Mouse (Mus musculus): ENCODE measurements around the gene Sap30bp. TPM values are rescaled to one million over a fixed set of nuclear protein-coding genes. Genes with fewer than 3 reads are reported as not detected.
A peak's percentile ranks its signal among the peaks of the same experiment; 100 is the strongest.

The Sap30bp gene
- polyA plus RNA-seq, 1 experiment, result 14.4 TPM

- Histone ChIP-seq H3K4me3 (replicated peaks) (peak overlapping the region; percentile 78), H3K27me3 (replicated peaks) (peaks cover 2% of the 10 kb centered on the region), H3K4me1 (peaks cover 73% of the 10 kb centered on the region), H3K36me3 (replicated peaks; ENCODE audit: low read length) (peaks cover 74% of the 10 kb centered on the region), H3K9me3 (no peaks in the 10 kb centered on the region)
- no peak for TF ChIP-seq FLI1 (IDR thresholded peaks at IDR 0.05; ENCODE audit: low read length)
- no peak for TF ChIP-seq GATA1 (IDR thresholded peaks at IDR 0.05; ENCODE audit: borderline replicate concordance, low read length)
These were observed 34.2 kb upstream of the Sap30bp start for GRCm38 (mm10) chr11:115898886-115899285.

GRCm38 (mm10) chr11:115899486-115900266 lies 33.4 kb upstream of the Sap30bp start, which contains the start of gene Smim5:
Smim5 (plus strand) TSS chr11:115899966.
- Histone ChIP-seq H3K36me3 (replicated peaks; ENCODE audit: low read length) (peaks cover 74% of the 10 kb centered on the region), H3K27me3 (replicated peaks) (peaks cover 2% of the 10 kb centered on the region), H3K4me3 (replicated peaks) (peak within 1 kb of the TSS; percentile 93), H3K4me1 (peaks cover 81% of the 10 kb centered on the region), H3K9me3 (no peaks in the 10 kb centered on the region)
- TF ChIP-seq FLI1 (IDR thresholded peaks at IDR 0.05; ENCODE audit: low read length), result no peak
- TF ChIP-seq GATA1 (IDR thresholded peaks at IDR 0.05; ENCODE audit: borderline replicate concordance, low read length), result no peak

GRCm38 (mm10) chr11:115900561-115901337 lies 32.3 kb upstream of the Sap30bp start:
- no peaks in the 10 kb centered on the region for H3K27me3 ChIP-seq (replicated peaks)
- peaks cover 74% of the 10 kb centered on the region for H3K36me3 ChIP-seq (replicated peaks; ENCODE audit: low read length)
- peak overlapping the region; percentile 93 for H3K4me3 ChIP-seq (replicated peaks)
- H3K9me3 ChIP-seq, result no peaks in the 10 kb centered on the region
- H3K4me1 ChIP-seq, result peaks cover 82% of the 10 kb centered on the region
- TF ChIP-seq GATA1 (IDR thresholded peaks at IDR 0.05; ENCODE audit: borderline replicate concordance, low read length) (no peak), FLI1 (IDR thresholded peaks at IDR 0.05; ENCODE audit: low read length) (no peak)

DNA sequence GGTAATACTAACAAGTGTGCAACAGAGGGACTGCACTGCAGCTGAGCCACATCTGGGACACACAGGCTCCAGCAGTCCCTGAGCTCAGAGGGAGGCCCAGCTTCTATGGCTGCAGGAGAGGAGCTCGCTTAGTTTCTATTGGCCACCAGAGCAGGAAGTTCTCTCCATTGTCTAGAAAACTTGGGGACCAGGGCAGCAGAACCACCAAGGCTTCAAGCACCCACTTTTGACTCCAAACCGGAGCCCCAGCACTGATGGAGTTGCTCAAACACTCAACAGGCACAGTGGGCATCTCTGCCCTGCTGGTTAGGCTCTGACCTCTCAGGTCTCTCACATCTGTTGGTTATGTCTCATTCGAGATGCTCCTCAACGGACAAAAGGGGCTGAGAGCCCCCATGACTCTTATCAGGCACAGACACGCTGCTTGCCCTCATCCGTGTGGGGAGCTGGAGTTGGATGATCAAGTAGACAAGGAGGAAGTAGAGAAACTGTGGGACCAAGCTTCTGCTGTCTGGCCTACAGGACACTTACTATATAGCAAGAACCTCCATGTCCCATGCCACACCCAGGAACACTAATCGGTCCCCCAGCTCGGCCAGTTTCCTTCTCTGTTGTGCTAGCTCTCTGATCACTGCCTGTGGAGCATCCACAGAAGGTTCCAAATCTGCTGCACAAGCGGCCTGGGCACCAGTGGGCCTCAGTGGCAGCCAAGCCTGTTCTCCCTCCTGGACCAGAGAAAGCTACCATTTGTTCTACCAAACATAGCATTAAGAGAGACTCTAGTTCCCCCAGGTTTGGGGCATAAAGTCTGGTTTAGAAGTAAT lies 31.5 kb upstream of the Sap30bp start:
- H3K27me3 ChIP-seq (replicated peaks), result no peaks in the 10 kb centered on the region
- peaks cover 90% of the 10 kb centered on the region for H3K4me1 ChIP-seq
- no peaks in the 10 kb centered on the region for H3K9me3 ChIP-seq
- peak overlapping the region; percentile 93 for H3K4me3 ChIP-seq (replicated peaks)
- peaks cover 74% of the 10 kb centered on the region for H3K36me3 ChIP-seq (replicated peaks; ENCODE audit: low read length)
- TF ChIP-seq GATA1 (IDR thresholded peaks at IDR 0.05; ENCODE audit: borderline replicate concordance, low read length) (no peak), FLI1 (IDR thresholded peaks at IDR 0.05; ENCODE audit: low read length) (no peak)

GRCm38 (mm10) chr11:115902177-115902576 lies 30.9 kb upstream of the Sap30bp start:
- TF ChIP-seq FLI1 (IDR thresholded peaks at IDR 0.05; ENCODE audit: low read length), result no peak
- no peak for TF ChIP-seq GATA1 (IDR thresholded peaks at IDR 0.05; ENCODE audit: borderline replicate concordance, low read length)
- H3K9me3 ChIP-seq, result no peaks in the 10 kb centered on the region
- H3K27me3 ChIP-seq (replicated peaks), result no peaks in the 10 kb centered on the region
- H3K4me3 ChIP-seq (replicated peaks), result peak overlapping the region; percentile 93
- H3K36me3 ChIP-seq (replicated peaks; ENCODE audit: low read length), result peaks cover 74% of the 10 kb centered on the region
- peaks cover 96% of the 10 kb centered on the region for H3K4me1 ChIP-seq

DNA sequence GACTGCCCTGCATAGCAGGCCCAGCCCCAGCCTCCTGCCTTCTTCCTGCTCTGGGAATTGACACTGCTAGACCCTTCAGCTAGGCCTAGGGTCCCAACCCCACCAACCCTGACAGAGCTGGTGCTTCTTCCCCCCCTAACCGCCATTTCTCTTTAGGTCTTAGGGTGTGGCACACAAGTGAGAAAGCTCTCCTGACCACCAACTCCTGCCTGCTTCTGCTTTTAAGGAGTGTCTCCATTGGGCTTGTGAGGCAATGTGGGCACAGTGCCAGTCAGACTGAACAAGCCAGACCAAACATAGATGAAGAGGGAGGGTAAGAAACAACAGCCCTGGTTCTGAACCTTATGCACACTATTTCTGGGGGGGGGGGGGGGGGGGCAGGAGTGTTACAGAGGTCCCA lies 30.3 kb upstream of the Sap30bp start:
- H3K9me3 ChIP-seq, result no peaks in the 10 kb centered on the region
- H3K4me3 ChIP-seq (replicated peaks), result peak overlapping the region; percentile 93
- peaks cover 92% of the 10 kb centered on the region for H3K4me1 ChIP-seq
- TF ChIP-seq GATA1 (IDR thresholded peaks at IDR 0.05; ENCODE audit: borderline replicate concordance, low read length), result no peak
- H3K36me3 ChIP-seq (replicated peaks; ENCODE audit: low read length), result peaks cover 73% of the 10 kb centered on the region
- H3K27me3 ChIP-seq (replicated peaks), result no peaks in the 10 kb centered on the region

DNA sequence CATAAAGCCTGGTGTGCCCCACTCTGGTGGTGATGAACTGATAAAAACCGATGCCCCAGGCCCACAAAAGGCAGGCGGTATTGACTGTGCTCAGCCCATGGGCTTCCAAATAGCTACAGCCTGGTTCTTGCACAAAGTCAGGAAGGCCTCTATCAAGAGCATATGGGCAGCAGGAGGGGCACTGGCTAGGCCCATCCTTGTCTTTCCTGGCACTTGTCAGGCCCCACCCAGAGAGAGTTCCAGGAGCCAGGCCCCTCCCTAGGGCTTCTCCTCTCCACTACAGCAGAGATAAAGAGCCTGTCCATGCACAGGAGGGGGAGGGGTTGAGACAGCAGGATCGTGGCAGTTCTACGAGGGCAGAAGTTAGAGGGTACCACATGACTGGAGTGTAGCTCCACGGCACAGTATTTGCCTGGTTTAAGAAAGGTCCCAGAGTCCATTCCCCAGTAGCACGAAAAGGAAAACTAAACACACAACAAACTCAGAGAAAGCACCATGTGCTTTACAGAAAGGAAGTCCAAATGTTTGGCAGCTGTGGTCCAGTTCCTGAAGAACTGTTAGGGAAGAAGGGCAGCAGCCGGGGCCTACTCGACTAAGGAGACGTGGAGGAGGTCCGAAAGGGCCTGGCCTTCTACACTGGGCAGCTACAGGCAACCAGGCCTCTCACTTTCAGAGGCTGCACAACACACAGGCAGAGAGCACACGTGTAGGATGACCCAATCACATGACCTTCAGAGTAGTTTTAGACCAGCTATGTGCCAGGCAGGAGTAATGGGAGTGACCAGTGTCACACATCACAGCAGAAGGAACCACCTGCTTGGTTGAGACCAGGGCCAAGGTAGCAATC lies 29.5 kb upstream of the Sap30bp start:
- Histone ChIP-seq H3K27me3 (replicated peaks) (no peaks in the 10 kb centered on the region), H3K4me3 (replicated peaks) (peak overlapping the region; percentile 93), H3K4me1 (peaks cover 90% of the 10 kb centered on the region), H3K9me3 (no peaks in the 10 kb centered on the region), H3K36me3 (replicated peaks; ENCODE audit: low read length) (peaks cover 74% of the 10 kb centered on the region)
- TF ChIP-seq FLI1 (IDR thresholded peaks at IDR 0.05; ENCODE audit: low read length), result no peak
- TF ChIP-seq GATA1 (IDR thresholded peaks at IDR 0.05; ENCODE audit: borderline replicate concordance, low read length), result no peak

GRCm38 (mm10) chr11:115904231-115904955 lies 28.7 kb upstream of the Sap30bp start:
- no peak for TF ChIP-seq FLI1 (IDR thresholded peaks at IDR 0.05; ENCODE audit: low read length)
- no peak for TF ChIP-seq GATA1 (IDR thresholded peaks at IDR 0.05; ENCODE audit: borderline replicate concordance, low read length)
- Histone ChIP-seq H3K36me3 (replicated peaks; ENCODE audit: low read length) (peaks cover 82% of the 10 kb centered on the region), H3K9me3 (no peaks in the 10 kb centered on the region), H3K27me3 (replicated peaks) (no peaks in the 10 kb centered on the region), H3K4me1 (peaks cover 90% of the 10 kb centered on the region), H3K4me3 (replicated peaks) (peak overlapping the region; percentile 82)

All from megakaryocyte, embryonic 14.5 days (primary cell).